Mouse (Mus musculus) intestine, postnatal 0 days (tissue): ENCODE measurements around the gene Nlrp10. TPM values are rescaled to one million over a fixed set of nuclear protein-coding genes. Genes with fewer than 3 reads are reported as not detected.
A peak's percentile ranks its signal among the peaks of the same experiment; 100 is the strongest.

Source experiments
- ATAC-seq: fragments of 200-750 bp; cut with Nextera tagmentation; 2 replicates; pipeline ENCODE4 v1.8.0; 2017; ENCODE audit warnings: mild to moderate bottlenecking, moderate TSS enrichment, moderate library complexity
- H3K27ac ChIP-seq: fragments of 300-500 bp; sonication (generic); 2 replicates; pipeline ENCODE4 v1.5.1; 2014; ENCODE audit warnings: mild to moderate bottlenecking, low read depth, low read length, moderate library complexity
- H3K27me3 ChIP-seq: fragments of 300-500 bp; sonication (generic); replicated peaks from 2 replicates; pipeline ENCODE4 v1.6.1; 2014; ENCODE audit warnings: low read length, mixed read lengths; ENCODE audit not compliant: control insufficient read depth, insufficient read depth
- H3K36me3 ChIP-seq: fragments of 300-500 bp; sonication (generic); 2 replicates; pipeline ENCODE4 v1.6.1; 2014; ENCODE audit warnings: mild to moderate bottlenecking, moderate library complexity; ENCODE audit not compliant: control insufficient read depth, insufficient read depth
- H3K4me1 ChIP-seq: fragments of 300-500 bp; sonication (generic); replicated peaks from 2 replicates; pipeline ENCODE4 v1.6.1; 2014; ENCODE audit warnings: antibody characterized with exemption, low read length, mixed read lengths; ENCODE audit not compliant: control insufficient read depth, insufficient read depth
- H3K4me2 ChIP-seq: fragments of 300-500 bp; sonication (generic); replicated peaks from 2 replicates; pipeline ENCODE4 v1.6.1; 2014; ENCODE audit warnings: low read depth, mild to moderate bottlenecking, moderate library complexity
- H3K4me3 ChIP-seq: fragments of 300-500 bp; sonication (generic); 2 replicates; pipeline ENCODE4 v1.5.1; 2014; ENCODE audit warnings: low read depth, low read length
- H3K9ac ChIP-seq: fragments of 300-500 bp; sonication (generic); 2 replicates; pipeline ENCODE4 v1.6.1; 2014; ENCODE audit warnings: mild to moderate bottlenecking, low read depth, low read length
- H3K9me3 ChIP-seq: fragments of 300-500 bp; sonication (generic); 2 replicates; pipeline ENCODE4 v1.6.1; 2016; ENCODE audit warnings: mixed run types; ENCODE audit not compliant: control insufficient read depth
- CTCF ChIP-seq: sonication (generic); IDR thresholded peaks from 2 replicates; pipeline ENCODE4 v1.5.1; 2016; ENCODE audit warnings: low read depth, mild to moderate bottlenecking, control low read depth, antibody characterized with exemption, moderate library complexity
- WGBS: fragments of 180-500 bp; shearing (Covaris S2); extraction: QIAGEN DNeasy Blood & Tissue Kit; methylation state at CpG from one replicate; pipeline ENCODE4 v1.1.7; 2014; 5-methylcytosine and 5-hydroxymethylcytosine counted together
- polyA plus RNA-seq: library from polyadenylated mRNA; unstranded; fragments of >200 nt; fragmentation: Nextera tagmentation; extraction: Ambion mirVana; gene quantifications from 2 replicates; pipeline ENCODE4 v1.2.1, GENCODE M21; 2015

Nlrp10 gene
- 0.04 and 0.07 TPM in 2 replicates for polyA plus RNA-seq

- no peak for TF ChIP-seq CTCF
- Histone ChIP-seq H3K4me2 (no peak within 1 kb of the TSS), H3K27me3 (no peaks in the 10 kb centered on the region), H3K36me3 (no peaks in the 10 kb centered on the region), H3K9me3 (no peaks in the 10 kb centered on the region), H3K9ac (no peak within 1 kb of the TSS), H3K4me3 (no peak within 1 kb of the TSS), H3K27ac (no peak within 1 kb of the TSS), H3K4me1 (no peaks in the 10 kb centered on the region)
- ATAC-seq, result no peak
- 68% methylated on average over 6 of the region's 6 CpGs for WGBS
These were observed at the start of gene Nlrp10 for GRCm38 (mm10) chr7:108929726-108930393. Gene Nlrp10, minus strand, starts transcription at chr7:108930178.

- H3K9ac ChIP-seq, result no peak overlapping the region
- H3K9me3 ChIP-seq, result no peaks in the 10 kb centered on the region
- ATAC-seq, result no peak
- 63% methylated on average over 6 of the region's 6 CpGs for WGBS
- no peaks in the 10 kb centered on the region for H3K36me3 ChIP-seq
- no peak overlapping the region for H3K4me2 ChIP-seq
- H3K4me1 ChIP-seq, result no peaks in the 10 kb centered on the region
- H3K27ac ChIP-seq, result no peak overlapping the region
- no peak for TF ChIP-seq CTCF
- no peaks in the 10 kb centered on the region for H3K27me3 ChIP-seq
- H3K4me3 ChIP-seq, result no peak overlapping the region
These were observed 42.3 kb upstream of the Nlrp10 start for GRCm38 (mm10) chr7:108972273-108972672.

- TF ChIP-seq CTCF, result no peak
- Histone ChIP-seq H3K4me3 (no peak overlapping the region), H3K9ac (no peak overlapping the region), H3K4me1 (no peaks in the 10 kb centered on the region), H3K27ac (no peak overlapping the region), H3K27me3 (no peaks in the 10 kb centered on the region), H3K9me3 (no peaks in the 10 kb centered on the region), H3K4me2 (no peak overlapping the region), H3K36me3 (no peaks in the 10 kb centered on the region)
- WGBS, result 26% methylated on average over 6 of the region's 6 CpGs
- no peak for ATAC-seq
These were observed 38.2 kb upstream of the Nlrp10 start for GRCm38 (mm10) chr7:108968201-108968600.

GRCm38 (mm10) chr7:108966742-108967362 lies 36.9 kb upstream of the Nlrp10 start:
- H3K9me3 ChIP-seq, result no peaks in the 10 kb centered on the region
- H3K36me3 ChIP-seq, result no peaks in the 10 kb centered on the region
- H3K4me1 ChIP-seq, result no peaks in the 10 kb centered on the region
- ATAC-seq, result 0 out of 2 replicates have a peak, but pooled peaks have one; percentile 41
- 26% methylated on average over 7 of the region's 7 CpGs for WGBS
- no peak overlapping the region for H3K4me2 ChIP-seq
- no peak overlapping the region for H3K9ac ChIP-seq
- H3K27me3 ChIP-seq, result no peaks in the 10 kb centered on the region
- TF ChIP-seq CTCF, result peak; percentile 91
- H3K27ac ChIP-seq, result no peak overlapping the region
- no peak overlapping the region for H3K4me3 ChIP-seq

- no peak overlapping the region for H3K4me2 ChIP-seq
- no peaks in the 10 kb centered on the region for H3K36me3 ChIP-seq
- no peaks in the 10 kb centered on the region for H3K4me1 ChIP-seq
- 26% methylated on average over 2 of the region's 2 CpGs for WGBS
- ATAC-seq, result no peak
- H3K9ac ChIP-seq, result no peak overlapping the region
- no peaks in the 10 kb centered on the region for H3K27me3 ChIP-seq
- TF ChIP-seq CTCF, result peak; percentile 49
- no peak overlapping the region for H3K27ac ChIP-seq
- no peak overlapping the region for H3K4me3 ChIP-seq
- H3K9me3 ChIP-seq, result no peaks in the 10 kb centered on the region
These were observed 36.0 kb upstream of the Nlrp10 start for GRCm38 (mm10) chr7:108965968-108966367.

DNA sequence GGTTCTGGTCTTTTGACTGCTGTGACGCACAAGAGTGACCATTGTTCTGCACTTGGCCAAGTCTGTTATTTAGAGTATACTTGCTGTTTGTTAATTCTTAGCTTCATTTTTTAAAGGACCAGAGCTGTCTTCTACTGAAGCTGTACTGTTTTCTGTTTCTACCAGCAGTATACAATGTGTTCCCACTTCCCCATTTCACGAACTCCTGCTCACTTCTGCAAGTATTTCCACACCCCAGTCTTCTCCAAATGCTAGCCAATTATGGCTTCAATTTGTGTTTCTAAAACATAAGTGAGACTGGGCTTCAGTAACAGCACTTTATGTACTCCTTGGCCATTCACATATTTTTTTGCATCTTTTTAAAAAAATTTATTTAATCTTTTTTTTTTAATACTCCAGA lies 27.8 kb upstream of the Nlrp10 start:
- H3K9ac ChIP-seq, result no peak overlapping the region
- no peak overlapping the region for H3K4me2 ChIP-seq
- ATAC-seq, result no peak
- WGBS, result 73% methylated on average over 2 of the region's 2 CpGs
- no peaks in the 10 kb centered on the region for H3K36me3 ChIP-seq
- H3K27ac ChIP-seq, result no peak overlapping the region
- TF ChIP-seq CTCF, result no peak
- H3K27me3 ChIP-seq, result no peaks in the 10 kb centered on the region
- no peaks in the 10 kb centered on the region for H3K4me1 ChIP-seq
- H3K9me3 ChIP-seq, result no peaks in the 10 kb centered on the region
- H3K4me3 ChIP-seq, result no peak overlapping the region
